Mouse (Mus musculus): ENCODE results near the gene Trpm7. TPM values are rescaled to one million over a fixed set of nuclear protein-coding genes. Genes with fewer than 3 reads are reported as not detected.

Gene Trpm7
- polyA plus RNA-seq, 1 experiment from 2014 or later = 52.7 TPM

DNA sequence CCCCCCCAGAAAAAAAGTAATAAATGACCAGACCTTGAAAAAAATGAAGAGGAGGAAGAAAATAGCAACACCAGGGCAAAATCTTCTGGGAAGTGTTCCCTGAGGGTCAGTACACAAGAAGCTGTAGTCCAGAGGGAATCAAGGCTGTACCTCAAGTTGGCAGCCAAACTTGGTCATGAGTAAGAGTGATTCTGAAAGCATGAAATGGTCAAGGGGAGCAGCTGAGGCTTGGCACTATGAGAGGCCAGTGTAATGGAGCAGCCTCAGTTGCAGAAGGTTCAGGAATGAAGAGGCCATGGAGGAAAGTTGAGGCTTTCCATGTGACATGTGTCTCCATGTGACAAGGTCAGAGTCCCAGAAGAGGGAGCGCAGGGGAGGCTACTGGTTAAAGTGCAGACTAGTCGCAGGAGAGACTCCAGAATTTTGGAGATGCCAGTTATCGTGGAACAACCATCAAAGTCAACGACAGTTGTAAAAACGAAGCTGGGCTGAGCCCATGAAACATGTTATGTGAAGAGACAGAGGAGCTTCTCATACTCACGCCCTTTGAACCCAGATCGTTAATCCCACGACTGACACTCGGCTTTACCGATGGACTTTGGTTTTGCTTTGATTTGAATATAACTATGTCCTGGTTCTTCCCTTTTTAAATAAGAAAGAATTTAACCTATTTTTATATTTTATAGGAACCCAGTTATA lies 10.4 kb downstream of the Trpm7 start:
- ATAC-seq (ENCODE audit: insufficient number of reproducible peaks, low FRiP score, low TSS enrichment, low read depth) = no peak
- Histone ChIP-seq H3K4me1 (ENCODE audit: control insufficient read depth, insufficient read depth, low read length) (no peaks in the 10 kb centered on the region), H3K9me3 (ENCODE audit: control insufficient read depth, low read length) (no peaks in the 10 kb centered on the region), H3K9ac (ENCODE audit: low read length) (no peak overlapping the region), H3K27ac (replicated peaks; ENCODE audit: low read depth, low read length) (no peak overlapping the region), H3K27me3 (ENCODE audit: control insufficient read depth, insufficient read depth, low read length) (no peaks in the 10 kb centered on the region), H3K4me2 (ENCODE audit: low read depth, severe bottlenecking) (no peak overlapping the region), H3K36me3 (ENCODE audit: control insufficient read depth, insufficient read depth, low read length) (no peaks in the 10 kb centered on the region), H3K4me3 (ENCODE audit: low read depth, low read length) (no peak overlapping the region)
- WGBS = 89% methylated on average over 10 of the region's 10 CpGs
- no peak for DNase-seq (ENCODE audit: low spot score)

DNA sequence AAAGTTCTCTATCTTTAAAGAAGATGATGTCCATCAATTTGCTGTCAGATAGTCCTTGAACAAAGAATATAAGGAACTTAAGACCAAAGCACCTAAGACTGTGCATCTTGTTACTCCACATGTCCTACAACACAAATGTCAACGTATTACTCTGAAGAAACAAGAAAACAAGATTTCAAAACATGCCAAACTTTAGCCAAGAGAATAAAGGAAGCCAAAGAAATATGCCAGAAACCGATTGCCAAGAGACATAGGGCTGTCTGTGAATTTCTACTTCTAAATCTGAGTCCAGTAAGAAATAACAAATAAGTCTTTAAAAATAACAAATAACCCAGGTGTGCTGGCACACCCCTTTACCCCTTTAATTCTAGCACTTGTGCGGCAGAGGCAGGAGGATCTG lies 11.0 kb downstream of the Trpm7 start:
- Histone ChIP-seq H3K4me2 (ENCODE audit: low read depth, severe bottlenecking) (no peak overlapping the region), H3K9ac (ENCODE audit: low read length) (no peak overlapping the region), H3K27me3 (ENCODE audit: control insufficient read depth, insufficient read depth, low read length) (no peaks in the 10 kb centered on the region), H3K4me1 (ENCODE audit: control insufficient read depth, insufficient read depth, low read length) (no peaks in the 10 kb centered on the region), H3K9me3 (ENCODE audit: control insufficient read depth, low read length) (no peaks in the 10 kb centered on the region), H3K4me3 (ENCODE audit: low read depth, low read length) (no peak overlapping the region), H3K27ac (replicated peaks; ENCODE audit: low read depth, low read length) (no peak overlapping the region), H3K36me3 (ENCODE audit: control insufficient read depth, insufficient read depth, low read length) (no peaks in the 10 kb centered on the region)
- no peak for ATAC-seq (ENCODE audit: insufficient number of reproducible peaks, low FRiP score, low TSS enrichment, low read depth)
- 94% methylated on average over 3 of the region's 3 CpGs for WGBS
- no peak for DNase-seq (ENCODE audit: low spot score)

DNA sequence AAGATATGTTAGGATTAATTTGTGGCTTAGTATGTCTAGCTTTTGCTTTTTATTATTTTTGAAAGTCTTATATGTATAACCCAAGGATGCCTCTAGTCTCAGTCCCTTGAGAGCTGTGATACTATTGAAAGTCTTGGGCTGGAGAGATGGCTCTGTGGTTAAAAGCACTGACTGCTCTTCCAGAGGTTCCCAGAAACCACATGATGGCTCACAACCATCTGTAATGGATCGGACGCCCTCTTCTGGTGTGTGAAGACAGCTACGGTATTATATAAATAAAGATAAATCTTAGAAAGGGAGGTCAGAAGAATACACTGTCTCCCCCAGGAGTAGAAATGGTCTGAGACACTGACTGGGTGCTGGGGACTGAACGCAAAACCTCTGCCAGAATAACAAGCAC lies 31.3 kb downstream of the Trpm7 start:
- H3K27ac ChIP-seq (replicated peaks; ENCODE audit: low read depth, low read length) = no peak overlapping the region
- H3K9ac ChIP-seq (ENCODE audit: low read length) = no peak overlapping the region
- no peak for ATAC-seq (ENCODE audit: insufficient number of reproducible peaks, low FRiP score, low TSS enrichment, low read depth)
- peaks cover 8% of the 10 kb centered on the region; the same call in 1 of the 2 replicates for H3K36me3 ChIP-seq (ENCODE audit: control insufficient read depth, insufficient read depth, low read length)
- WGBS = 94% methylated on average over 4 of the region's 4 CpGs
- no peak for DNase-seq (ENCODE audit: low spot score)
- no peaks in the 10 kb centered on the region for H3K9me3 ChIP-seq (ENCODE audit: control insufficient read depth, low read length)
- H3K4me2 ChIP-seq (ENCODE audit: low read depth, severe bottlenecking) = no peak overlapping the region
- H3K4me1 ChIP-seq (ENCODE audit: control insufficient read depth, insufficient read depth, low read length) = no peaks in the 10 kb centered on the region
- H3K27me3 ChIP-seq (ENCODE audit: control insufficient read depth, insufficient read depth, low read length) = no peaks in the 10 kb centered on the region
- H3K4me3 ChIP-seq (ENCODE audit: low read depth, low read length) = no peak overlapping the region

DNA sequence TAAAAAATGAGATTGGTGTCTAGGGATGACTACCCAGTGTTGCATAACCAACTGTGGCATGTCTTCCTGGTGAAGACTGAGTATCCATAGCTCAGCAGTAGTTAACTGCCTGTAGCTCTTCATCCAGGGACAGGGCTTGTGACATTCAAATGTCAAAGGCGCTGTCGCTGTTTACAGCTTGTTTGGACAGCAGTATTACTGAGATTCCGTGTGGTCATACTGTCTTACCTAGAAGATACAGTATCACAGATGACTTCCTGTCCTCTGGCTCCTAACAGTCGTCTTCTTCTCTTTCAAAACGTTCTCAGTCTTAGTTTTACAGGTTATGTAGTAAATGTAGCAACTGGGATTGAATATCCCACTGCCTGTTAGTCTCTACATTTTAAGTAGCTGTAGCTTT lies 37.2 kb downstream of the Trpm7 start:
- no peak overlapping the region for H3K4me2 ChIP-seq (ENCODE audit: low read depth, severe bottlenecking)
- ATAC-seq (ENCODE audit: insufficient number of reproducible peaks, low FRiP score, low TSS enrichment, low read depth) = no peak
- no peaks in the 10 kb centered on the region for H3K9me3 ChIP-seq (ENCODE audit: control insufficient read depth, low read length)
- 89% methylated on average over 5 of the region's 5 CpGs for WGBS
- no peaks in the 10 kb centered on the region for H3K4me1 ChIP-seq (ENCODE audit: control insufficient read depth, insufficient read depth, low read length)
- no peak for DNase-seq (ENCODE audit: low spot score)
- peaks cover 15% of the 10 kb centered on the region; the same call in 1 of the 2 replicates for H3K36me3 ChIP-seq (ENCODE audit: control insufficient read depth, insufficient read depth, low read length)
- H3K9ac ChIP-seq (ENCODE audit: low read length) = no peak overlapping the region
- H3K27me3 ChIP-seq (ENCODE audit: control insufficient read depth, insufficient read depth, low read length) = no peaks in the 10 kb centered on the region
- H3K27ac ChIP-seq (replicated peaks; ENCODE audit: low read depth, low read length) = no peak overlapping the region
- H3K4me3 ChIP-seq (ENCODE audit: low read depth, low read length) = no peak overlapping the region

DNA sequence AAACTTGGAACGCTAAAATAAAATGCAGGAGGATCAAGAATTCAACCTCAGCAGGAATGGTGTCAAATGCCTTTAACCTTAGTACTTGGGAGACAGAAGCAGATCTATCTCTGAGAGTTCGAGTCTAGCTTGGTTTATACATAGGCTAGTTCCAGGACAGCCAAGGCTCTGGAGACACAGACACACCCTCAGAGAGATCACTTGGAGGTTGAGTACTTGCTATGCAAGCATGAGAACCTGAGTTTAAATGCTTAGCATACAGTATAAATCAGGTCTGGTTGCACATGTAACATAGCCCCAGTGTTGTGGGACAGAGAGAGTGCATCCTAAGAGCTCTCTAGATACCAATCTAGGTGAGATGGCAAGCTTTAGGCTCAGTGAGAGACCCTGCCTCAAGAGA lies 58.6 kb downstream of the Trpm7 start:
- Histone ChIP-seq H3K36me3 (ENCODE audit: control insufficient read depth, insufficient read depth, low read length) (peaks cover 13% of the 10 kb centered on the region), H3K27ac (replicated peaks; ENCODE audit: low read depth, low read length) (no peak overlapping the region)

DNA sequence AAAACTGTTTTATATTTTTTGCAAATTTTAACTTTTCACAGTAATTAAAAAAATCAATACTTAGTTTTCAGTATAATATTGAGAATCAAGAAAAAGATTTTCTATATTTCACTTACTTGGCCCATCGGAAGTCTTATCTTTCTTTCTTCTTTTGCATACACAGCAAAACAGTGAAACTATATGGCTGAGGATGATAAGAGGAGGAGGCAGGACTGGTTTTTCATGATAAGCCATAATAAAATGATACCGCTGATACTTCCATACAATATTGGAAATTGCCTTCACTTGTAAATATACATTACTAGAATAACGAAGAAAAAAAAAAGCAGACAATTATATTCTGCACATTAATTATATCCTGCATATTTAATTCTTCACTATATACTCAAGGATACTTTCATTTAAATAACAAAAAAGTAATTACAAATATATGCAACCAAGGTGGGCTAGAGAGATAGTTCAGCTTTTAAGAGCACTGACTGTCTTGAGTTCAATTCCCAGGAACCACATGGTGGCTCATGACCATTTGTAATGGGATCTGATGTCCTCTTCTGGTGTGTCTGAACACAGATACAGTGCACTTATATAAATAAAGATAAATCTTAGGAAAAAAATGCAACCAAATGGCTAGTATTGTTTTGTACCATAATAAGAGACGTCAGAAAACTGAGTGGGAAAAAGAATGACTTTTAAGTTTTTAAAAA lies 59.2 kb downstream of the Trpm7 start:
- Histone ChIP-seq H3K36me3 (ENCODE audit: control insufficient read depth, insufficient read depth, low read length) (peaks cover 13% of the 10 kb centered on the region), H3K27ac (replicated peaks; ENCODE audit: low read depth, low read length) (no peak overlapping the region), H3K4me1 (ENCODE audit: control insufficient read depth, insufficient read depth, low read length) (no peaks in the 10 kb centered on the region), H3K9ac (ENCODE audit: low read length) (no peak overlapping the region), H3K9me3 (ENCODE audit: control insufficient read depth, low read length) (no peaks in the 10 kb centered on the region), H3K27me3 (ENCODE audit: control insufficient read depth, insufficient read depth, low read length) (no peaks in the 10 kb centered on the region), H3K4me3 (ENCODE audit: low read depth, low read length) (no peak overlapping the region), H3K4me2 (ENCODE audit: low read depth, severe bottlenecking) (no peak overlapping the region)
- ATAC-seq (ENCODE audit: insufficient number of reproducible peaks, low FRiP score, low TSS enrichment, low read depth) (no peak), DNase-seq (ENCODE audit: low spot score) (no peak)
- WGBS = 92% methylated on average over 4 of the region's 4 CpGs

More for the DNA sequence above, 58.6 kb downstream of the Trpm7 start:
- WGBS = 85% methylated on average over 2 of the region's 2 CpGs
- Histone ChIP-seq H3K9ac (ENCODE audit: low read length) (no peak overlapping the region), H3K27me3 (ENCODE audit: control insufficient read depth, insufficient read depth, low read length) (no peaks in the 10 kb centered on the region), H3K4me1 (ENCODE audit: control insufficient read depth, insufficient read depth, low read length) (no peaks in the 10 kb centered on the region), H3K4me3 (ENCODE audit: low read depth, low read length) (no peak overlapping the region), H3K9me3 (ENCODE audit: control insufficient read depth, low read length) (no peaks in the 10 kb centered on the region), H3K4me2 (ENCODE audit: low read depth, severe bottlenecking) (no peak overlapping the region)
- DNase-seq (ENCODE audit: low spot score) = no peak
- no peak for ATAC-seq (ENCODE audit: insufficient number of reproducible peaks, low FRiP score, low TSS enrichment, low read depth)

DNA sequence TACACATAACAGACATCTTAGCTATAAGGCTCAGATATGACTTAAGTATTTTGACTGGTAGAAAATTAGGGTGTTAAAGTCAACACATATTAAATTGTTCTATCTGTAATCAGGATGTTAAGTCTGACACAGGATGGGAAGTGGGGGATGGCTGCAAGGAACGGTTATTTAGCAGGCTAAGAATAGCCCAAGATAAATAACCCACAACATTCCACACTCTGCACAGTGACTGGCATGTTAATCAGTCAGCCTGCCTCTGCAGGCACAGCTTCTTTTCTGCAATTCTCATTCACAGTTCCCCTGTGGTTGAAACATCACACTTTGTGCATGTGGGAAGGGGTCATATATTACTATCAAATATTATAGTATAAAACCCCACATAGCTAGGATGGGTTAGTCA lies 60.2 kb downstream of the Trpm7 start:
- peaks cover 13% of the 10 kb centered on the region for H3K36me3 ChIP-seq (ENCODE audit: control insufficient read depth, insufficient read depth, low read length)
- H3K27ac ChIP-seq (replicated peaks; ENCODE audit: low read depth, low read length) = no peak overlapping the region
- WGBS = 78% methylated on average over 1 of the region's 1 CpGs
- DNase-seq (ENCODE audit: low spot score) (no peak), ATAC-seq (ENCODE audit: insufficient number of reproducible peaks, low FRiP score, low TSS enrichment, low read depth) (no peak)
- no peaks in the 10 kb centered on the region for H3K9me3 ChIP-seq (ENCODE audit: control insufficient read depth, low read length)
- no peak overlapping the region for H3K4me3 ChIP-seq (ENCODE audit: low read depth, low read length)
- H3K9ac ChIP-seq (ENCODE audit: low read length) = no peak overlapping the region
- no peak overlapping the region for H3K4me2 ChIP-seq (ENCODE audit: low read depth, severe bottlenecking)
- H3K27me3 ChIP-seq (ENCODE audit: control insufficient read depth, insufficient read depth, low read length) = no peaks in the 10 kb centered on the region
- H3K4me1 ChIP-seq (ENCODE audit: control insufficient read depth, insufficient read depth, low read length) = no peaks in the 10 kb centered on the region

DNA sequence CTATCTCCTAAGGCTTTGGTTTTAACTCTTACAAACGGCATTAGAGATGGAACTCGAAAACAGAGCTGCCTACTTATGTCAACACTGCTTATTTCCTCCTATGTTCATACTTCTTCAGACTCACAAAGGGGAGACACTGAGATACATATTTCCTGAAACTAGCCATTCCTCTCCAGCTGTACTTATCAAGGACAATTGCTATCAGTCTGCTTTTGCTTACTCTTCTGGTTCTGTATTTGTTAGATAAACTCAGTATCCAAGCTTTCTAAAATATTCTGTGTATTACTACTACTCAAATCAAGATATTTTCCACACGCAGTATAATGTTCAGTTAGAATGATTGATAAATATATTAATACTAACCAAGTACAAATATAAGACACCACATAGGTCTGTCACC lies 74.0 kb downstream of the Trpm7 start:
- 95% methylated on average over 3 of the region's 3 CpGs for WGBS

More for the DNA sequence above, 74.0 kb downstream of the Trpm7 start:
- DNase-seq (ENCODE audit: low spot score) (no peak), ATAC-seq (ENCODE audit: insufficient number of reproducible peaks, low FRiP score, low TSS enrichment, low read depth) (no peak)
- no peaks in the 10 kb centered on the region for H3K4me1 ChIP-seq (ENCODE audit: control insufficient read depth, insufficient read depth, low read length)
- no peak overlapping the region for H3K4me3 ChIP-seq (ENCODE audit: low read depth, low read length)
- peaks cover 4% of the 10 kb centered on the region; the same call in 1 of the 2 replicates for H3K36me3 ChIP-seq (ENCODE audit: control insufficient read depth, insufficient read depth, low read length)
- no peaks in the 10 kb centered on the region for H3K27me3 ChIP-seq (ENCODE audit: control insufficient read depth, insufficient read depth, low read length)
- H3K4me2 ChIP-seq (ENCODE audit: low read depth, severe bottlenecking) = no peak overlapping the region
- H3K9me3 ChIP-seq (ENCODE audit: control insufficient read depth, low read length) = no peaks in the 10 kb centered on the region
- no peak overlapping the region for H3K27ac ChIP-seq (replicated peaks; ENCODE audit: low read depth, low read length)
- no peak overlapping the region for H3K9ac ChIP-seq (ENCODE audit: low read length)
